Mouse (Mus musculus): Measurements from ENCODE around the gene Tbc1d22b. TPM values are rescaled to one million over a fixed set of nuclear protein-coding genes. Genes with fewer than 3 reads are reported as not detected.
"Not testable (repeated sequence)": the region's sequence is repeated elsewhere in the genome, so short reads cannot be mapped to it uniquely, and the experiment has no call there.

The Tbc1d22b gene
- total RNA-seq, 2 experiments from 2014 or later, result 37.8 to 41.4 TPM

DNA sequence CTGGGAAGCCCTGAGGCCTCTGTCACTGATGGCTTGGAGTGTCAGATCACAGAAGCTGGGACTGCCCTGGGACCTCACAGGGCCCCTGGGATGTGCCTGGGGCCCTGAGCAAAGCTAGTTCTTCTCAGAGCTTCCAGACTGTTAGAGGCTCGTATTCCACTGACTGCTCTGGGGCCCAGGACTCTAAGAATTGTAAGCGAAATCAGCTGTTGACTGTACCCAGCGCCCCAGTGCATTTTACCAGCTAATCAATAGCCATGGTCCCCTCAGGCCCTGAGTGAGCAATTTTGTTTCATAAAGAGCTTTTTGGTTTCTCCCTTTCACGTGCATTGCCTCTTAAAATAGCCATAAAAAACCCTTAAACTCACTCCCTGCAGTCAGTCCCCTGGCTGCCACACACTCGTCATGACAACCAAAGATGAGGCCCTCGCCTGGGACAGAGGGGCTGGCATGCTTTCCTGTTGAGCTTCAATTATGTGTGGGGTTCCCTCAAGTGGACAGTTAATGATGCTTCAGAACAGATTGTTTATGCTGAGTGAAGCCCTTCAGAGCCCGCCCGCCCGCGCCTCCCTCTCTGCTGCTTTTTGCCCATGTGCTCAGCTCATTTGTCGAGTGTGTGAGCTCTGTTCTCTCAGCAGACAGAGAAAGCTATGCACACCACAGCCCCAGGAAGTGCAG, 39.8 kb downstream of the Tbc1d22b start:
- peak; percentile 31 to 50 for DNase-seq (ENCODE audit: low spot score in 2 of 2)

DNA sequence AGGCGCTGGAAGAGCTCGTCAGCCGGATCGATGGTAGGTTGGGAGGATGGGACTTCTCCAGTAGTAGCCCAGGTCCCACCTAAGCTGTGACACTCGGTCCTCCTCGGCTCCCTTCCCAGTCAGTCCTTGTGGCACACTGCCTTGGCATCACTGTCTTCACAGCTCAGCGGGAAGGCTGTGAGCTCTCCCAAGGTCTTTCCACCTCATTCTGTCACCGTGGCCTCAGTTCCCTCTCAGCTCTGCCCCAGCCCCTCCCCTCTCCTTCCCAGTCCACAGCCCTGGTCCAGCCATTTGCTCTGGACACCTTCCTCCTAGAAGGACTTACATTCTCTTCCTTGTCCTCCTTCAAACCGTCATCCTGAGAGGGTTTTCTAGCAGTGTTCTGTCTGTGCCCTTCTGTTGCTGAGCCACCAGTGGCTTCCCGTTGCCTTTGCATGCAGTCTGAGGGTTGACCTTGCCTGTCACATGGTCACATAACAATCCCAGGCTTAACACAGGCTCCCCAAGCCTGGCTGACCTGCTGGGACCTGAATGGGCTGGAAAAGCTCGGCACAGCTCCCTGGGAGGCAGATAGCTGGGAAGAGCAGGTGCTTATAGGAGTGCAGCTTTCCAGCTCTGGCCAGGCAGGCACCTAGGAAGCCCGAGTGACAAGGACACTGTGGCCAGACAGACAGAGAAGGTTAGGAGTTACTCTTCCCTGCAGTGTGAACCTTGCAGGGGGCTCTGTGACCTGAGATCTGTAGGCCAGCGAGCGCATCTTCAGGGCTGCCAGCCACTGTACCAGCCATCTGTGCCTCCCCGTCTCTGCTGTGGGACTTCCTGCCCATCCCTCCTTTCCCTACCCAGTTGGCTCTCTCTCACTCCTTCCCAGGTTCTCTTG, 46.5 kb downstream of the Tbc1d22b start:
- no peak for DNase-seq (ENCODE audit: low spot score in 2 of 2)

DNA sequence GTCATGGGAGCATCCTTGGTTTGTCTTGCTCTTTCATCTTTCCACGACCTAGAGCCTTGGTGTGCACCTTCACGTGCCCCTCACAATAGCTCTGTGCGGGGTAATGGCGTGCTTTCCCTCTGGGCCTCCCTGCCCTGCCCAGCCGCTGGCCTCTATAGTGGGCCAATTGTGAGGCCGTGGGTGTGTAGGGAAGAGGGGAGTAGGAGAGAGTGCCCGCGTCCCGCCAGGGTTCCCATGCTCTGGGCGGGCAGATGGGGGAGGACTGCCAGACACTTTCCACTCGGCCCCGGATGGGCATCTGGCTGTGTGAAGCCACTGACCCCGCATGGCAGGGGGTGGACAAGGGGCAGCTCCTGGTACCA, 47.2 kb downstream of the Tbc1d22b start:
- no peak for DNase-seq (ENCODE audit: low spot score in 2 of 2)

DNA sequence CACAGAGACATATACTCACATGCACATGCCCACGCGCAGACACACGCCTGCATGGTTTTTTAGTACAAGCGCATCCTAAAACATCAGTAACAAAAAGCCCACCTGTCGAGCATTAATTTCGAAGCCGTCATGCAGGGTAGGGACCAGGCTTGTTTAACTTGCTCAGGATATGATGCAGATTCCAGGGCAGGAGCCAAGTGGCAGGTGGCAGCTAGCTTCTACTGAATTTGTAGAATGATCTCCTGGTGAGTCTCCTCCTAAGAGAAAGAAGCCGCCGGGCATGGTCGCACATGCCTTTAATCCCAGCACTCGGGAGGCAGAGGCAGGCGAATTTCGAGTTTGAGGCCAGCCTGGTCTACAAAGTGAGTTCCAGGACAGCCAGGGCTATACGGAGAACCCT, 49.5 kb downstream of the Tbc1d22b start:
- DNase-seq (ENCODE audit: low spot score in 2 of 2), result no peak

DNA sequence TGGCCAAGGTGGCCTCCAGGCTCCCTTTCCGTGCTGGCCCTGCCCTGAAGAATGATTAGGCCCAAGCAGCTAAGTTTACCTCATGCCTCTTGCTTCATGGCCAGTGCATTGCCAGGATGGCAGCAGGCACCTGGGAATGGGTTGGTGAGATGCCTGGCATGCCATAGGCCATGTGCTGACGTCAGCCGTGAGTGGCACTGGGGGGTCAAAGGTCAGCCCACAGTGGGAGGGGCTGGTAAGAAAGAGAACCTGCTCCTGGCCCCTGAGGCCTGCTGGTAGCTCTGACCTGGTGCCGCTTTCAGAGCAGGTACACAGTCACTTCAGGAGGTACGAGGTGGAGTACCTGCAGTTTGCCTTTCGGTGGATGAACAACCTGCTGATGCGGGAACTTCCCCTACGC, 50.0 kb downstream of the Tbc1d22b start:
- no peak for DNase-seq (ENCODE audit: low spot score in 2 of 2)

DNA sequence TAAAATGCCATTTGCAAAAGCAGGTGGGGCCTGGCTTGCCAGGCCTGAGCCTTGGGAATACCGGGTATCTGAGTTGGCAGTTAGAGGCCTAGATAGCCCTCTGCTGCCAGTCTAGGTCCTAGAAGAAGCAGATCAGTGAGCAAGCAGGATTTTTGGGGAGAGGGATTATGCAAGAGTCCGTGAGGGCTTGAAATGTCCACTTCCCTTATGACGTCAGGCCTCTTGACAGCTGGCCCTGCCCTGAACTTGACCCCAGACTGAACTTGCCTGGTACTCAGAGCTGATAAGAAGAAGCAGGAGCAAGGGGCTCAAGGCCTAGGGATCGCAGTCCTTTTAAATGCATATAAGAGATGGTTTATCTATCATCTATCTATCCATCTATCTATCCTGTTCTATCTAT, 51.8 kb downstream of the Tbc1d22b start:
- no peak for DNase-seq (ENCODE audit: low spot score in 2 of 2)

DNA sequence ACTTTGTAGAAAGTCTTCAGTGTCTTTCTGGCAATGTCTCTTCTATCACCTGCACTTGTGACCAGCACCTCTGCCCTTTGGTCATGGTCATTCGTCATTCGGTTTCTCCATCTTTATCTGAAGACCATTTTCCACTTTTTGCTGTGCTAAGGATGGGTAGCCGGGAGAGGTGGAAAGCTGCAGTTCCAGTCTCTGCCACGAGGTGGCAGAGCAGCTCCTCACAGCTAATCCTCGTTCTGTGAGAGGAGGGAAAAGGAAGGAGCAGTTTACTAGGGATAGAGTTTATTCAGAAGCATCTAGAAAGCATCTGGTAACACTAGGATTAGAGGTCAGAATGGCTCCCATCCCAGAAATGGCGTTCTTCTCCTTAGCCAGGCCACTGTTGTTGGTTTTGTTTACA, 53.7 kb downstream of the Tbc1d22b start:
- peak; percentile 64 to 87 for DNase-seq (ENCODE audit: low spot score in 2 of 2)

DNA sequence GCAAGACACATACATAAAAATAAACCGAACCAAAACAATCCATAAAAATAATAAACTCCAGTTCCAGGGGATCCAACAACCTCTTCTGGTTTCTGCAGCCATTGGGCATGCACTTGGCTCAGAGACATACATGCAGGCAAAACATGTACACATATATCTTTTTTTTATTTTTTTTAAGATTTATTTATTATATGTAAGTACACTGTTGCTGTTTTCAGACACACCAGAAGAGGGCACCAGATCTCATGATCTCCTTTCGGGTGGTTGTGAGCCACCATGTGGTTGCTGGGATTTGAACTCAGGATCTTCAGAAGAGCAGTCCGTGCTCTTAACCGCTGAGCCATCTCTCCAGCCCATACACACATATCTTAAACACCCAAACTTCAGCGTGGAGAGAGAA, 63.9 kb downstream of the Tbc1d22b start:
- not testable (repeated sequence) for DNase-seq (ENCODE audit: low spot score in 2 of 2)

DNA sequence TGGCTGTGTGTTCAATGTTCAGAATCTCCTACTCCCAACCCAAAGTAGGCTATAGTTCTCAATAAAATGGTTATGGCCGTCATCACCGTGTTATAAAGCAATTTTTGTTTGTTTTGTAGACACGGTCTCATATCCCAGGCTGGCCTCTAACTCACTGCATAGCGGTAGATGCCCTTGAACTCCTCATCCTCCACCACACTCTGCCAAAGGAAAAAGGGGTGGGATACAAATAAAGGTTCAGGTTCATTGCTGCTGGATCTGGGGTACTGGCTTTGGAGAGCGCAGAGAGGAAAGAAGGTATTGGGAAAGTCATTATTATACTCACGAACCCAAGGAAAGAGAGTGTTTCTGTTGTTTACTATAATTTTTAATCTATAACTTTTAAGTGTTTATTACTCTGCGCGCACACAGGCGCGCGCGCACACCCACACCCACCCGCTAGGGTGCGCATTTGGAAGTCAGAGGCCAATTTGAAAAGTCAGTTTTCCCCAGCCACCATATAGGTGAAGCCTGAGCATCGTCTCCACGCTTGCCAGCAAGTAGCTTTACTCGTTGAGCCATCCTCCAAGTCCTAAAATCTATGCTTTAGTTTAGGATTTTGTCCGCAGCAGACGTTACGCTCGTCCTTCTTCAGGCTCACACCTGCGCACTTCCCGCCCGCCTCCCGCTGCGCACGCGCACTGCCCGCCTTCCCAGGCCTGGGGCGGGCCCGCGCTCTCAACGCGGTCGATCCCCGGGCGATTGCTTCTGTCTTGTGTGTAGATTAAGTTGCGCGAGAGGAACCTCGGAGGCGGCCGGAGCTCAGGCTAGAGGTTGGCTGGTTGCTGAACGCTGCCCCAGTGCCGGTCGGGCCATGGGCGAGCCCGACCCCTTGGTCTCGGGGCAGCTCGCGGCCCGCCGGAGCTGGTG, 64.8 kb downstream of the Tbc1d22b start, which contains the start of the genes Rnf8 and Gm28043:
TSS of gene Rnf8 (plus strand) at position 676 of the 909 bp plus-strand sequence.
TSS of gene Gm28043 (plus strand) at position 762 of the 909 bp plus-strand sequence.
- peak; percentile 91 to 95 for DNase-seq (ENCODE audit: low spot score in 2 of 2)

DNA sequence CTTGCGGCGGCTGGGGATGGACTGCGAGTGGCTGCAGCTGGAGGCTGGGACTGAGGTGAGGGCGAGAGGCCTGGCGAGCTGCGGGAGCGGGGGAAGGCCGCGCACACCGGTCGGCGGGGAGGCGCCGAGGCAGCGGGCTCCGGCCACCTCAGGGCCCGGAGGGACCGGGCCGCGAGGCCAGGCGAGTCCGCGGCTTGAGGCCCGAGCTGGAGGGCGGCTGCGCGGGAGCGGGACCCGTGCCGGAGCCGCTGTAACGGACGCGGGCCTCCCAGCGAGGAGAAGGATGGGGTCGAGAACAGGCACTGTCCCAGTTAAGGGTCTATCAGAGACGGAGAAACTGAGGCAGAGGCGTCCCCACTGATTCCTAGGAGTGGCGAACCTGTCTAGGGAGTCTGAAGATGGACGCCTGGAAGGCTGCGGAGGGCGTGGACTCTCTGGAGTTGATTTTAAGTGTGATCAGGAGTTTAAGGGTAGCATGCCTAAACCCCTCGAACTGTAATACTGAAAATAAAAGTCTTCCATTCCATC, 65.5 kb downstream of the Tbc1d22b start:
- DNase-seq (ENCODE audit: low spot score in 2 of 2), result no peak

DNA sequence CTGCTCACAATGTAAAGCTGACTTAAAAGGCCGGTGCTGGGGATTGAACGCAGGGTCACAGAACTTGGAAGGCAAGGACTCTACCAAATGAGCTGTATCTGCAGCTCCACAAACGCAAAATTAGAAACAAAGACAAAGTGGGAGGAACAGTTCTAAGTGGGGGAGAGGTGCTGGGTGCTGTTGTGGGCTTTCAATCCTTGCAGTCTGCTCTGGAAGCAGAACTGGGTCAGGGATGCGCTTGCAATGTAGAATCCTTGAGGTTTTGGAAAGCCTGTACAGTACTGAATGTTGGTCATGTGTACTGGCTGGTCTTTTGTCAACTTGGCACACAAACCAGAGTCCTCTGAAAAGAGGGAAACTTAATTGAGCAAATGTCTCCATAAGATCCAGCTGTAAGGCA, 66.0 kb downstream of the Tbc1d22b start:
- peak in 1 of 2 experiments; percentile 19 for DNase-seq (ENCODE audit: low spot score in 2 of 2)

DNA sequence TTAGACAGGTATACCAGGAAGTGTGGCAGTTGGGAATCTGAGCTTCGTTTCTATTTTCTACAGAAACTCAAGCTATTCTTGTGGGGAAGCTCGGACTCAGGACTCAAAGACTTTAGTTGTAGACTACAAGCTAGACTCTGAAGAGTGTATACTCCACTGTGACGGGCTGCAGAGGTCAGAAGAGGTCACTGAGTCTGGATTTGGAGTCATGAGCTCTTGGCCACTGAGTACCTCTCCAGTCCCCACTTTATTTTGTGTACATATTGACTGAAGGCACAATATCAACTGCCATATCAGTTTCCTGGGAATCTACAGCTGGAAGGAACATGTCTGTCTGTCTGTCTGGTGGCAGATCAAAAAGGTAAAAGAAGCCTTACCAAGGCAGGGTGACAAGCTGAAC, 69.6 kb downstream of the Tbc1d22b start:
- no peak for DNase-seq (ENCODE audit: low spot score in 2 of 2)

DNA sequence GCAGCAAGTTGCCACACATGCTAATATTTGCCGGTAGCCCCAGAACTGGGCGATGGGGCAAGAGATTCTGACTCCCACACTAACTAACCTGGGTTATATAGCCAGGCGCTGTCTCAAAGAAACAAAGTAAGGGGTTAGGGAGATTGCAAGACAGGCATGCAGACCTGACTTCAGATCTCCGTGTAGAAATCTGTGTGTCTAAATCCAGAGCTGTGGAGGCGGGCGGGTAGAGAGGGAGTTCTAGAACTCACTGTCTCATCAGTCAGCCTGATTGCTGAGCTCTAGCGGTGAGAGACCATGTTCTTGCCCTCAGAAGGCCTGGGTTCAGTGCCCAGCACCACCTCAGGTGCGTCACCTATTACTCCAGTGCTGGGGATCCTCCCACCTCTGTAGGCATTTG, 73.9 kb downstream of the Tbc1d22b start:
- DNase-seq (ENCODE audit: low spot score in 2 of 2), result no peak

DNA sequence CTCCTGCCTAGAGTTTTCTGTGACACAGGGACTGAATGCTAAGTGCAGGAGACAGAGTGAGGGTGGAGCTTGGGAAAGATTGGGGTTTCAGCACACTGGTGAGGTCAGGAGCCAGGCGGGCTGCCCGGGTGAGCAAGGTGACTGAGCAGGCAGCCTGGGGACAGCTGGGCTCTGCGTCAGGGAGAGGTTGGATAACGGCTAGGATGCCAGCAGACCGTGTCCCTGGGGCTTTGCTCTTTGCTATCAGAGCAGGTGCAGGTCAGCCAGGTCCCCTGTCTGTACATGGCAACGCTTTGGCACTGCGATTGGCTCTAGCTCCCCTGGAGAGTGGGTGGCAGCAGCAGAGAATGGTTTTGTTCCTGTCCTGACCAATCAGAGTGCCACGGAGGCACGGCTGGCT, 77.7 kb downstream of the Tbc1d22b start:
- no peak for DNase-seq (ENCODE audit: low spot score in 2 of 2)

DNA sequence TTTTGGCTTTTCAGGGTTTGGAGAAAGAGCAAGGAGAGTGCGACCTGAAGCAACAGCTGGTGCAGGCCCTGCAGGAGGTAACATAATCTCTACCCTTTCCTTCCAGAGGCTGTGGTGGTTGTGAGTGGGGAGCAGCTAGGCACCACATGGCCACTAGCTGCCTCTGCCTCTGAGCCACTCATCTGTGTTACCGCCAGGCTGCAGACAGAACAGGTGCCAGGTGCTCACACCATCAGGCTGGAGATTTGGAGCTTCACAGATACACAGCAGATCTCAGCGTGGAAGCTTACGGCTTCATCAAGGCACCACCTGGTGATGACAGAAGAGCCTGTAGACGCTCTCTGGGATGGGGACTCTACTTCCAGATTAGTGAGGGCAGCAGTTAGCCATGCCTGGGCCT, 79.4 kb downstream of the Tbc1d22b start:
- DNase-seq (ENCODE audit: low spot score in 2 of 2), result no peak

DNA sequence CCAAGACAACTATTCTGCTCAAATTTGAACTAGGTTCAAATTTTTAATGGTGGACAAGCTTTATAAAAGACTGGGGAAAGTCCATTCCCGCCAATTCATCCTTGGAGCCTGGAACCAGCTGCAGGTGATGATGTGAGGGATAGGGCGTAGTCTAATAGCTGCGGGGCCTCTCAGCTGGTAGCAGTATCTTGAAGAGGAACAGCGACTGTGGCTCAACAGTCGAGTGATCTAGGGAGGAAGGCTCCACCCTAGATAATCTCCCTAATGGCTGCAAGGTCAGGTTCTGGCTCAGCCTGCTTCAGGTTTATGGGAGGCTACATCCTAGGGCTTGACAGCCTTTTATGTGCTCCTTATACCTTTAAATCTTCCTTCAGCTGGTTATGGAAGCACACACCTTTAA, 80.0 kb downstream of the Tbc1d22b start:
- no peak for DNase-seq (ENCODE audit: low spot score in 2 of 2)

DNA sequence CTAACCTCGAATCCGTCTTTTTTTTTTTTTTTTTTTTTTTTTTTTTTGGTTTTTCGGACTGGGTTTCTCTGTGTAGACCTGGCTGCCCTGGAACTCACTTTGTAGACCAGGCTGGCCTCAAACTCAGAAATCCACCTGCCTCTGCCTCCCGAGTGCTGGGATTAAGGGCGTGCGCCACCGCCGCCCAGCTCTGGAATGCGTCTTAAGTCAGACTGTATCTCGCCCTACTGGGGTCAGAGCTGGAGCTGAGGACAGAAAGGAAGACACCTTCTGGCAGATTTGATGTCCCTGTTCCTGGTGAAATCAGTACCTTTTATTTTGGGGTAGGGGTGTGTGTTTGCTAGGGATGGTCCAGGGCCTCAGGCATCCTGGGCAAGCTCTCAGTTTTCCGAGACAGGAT, 82.7 kb downstream of the Tbc1d22b start:
- DNase-seq (ENCODE audit: low spot score in 2 of 2), result no peak

DNA sequence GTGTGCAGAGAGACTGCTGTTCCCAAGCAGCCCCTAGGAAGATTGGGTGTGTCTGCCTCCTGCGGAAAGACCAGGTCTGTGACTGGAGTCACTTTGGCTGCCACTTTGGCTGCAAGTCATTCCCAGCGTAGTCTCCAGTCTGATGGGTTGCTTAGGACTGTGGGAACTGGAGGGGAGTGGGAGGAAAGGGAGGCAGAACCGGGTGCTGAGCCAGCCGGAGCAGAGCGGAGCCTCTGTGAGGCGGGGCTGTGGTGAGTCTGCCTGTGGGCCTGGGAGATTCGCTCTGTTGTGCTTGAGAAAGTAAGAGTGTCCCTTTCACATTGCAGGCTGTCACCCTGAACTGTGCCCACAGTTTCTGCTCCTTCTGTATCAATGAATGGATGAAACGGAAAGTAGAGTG, 85.9 kb downstream of the Tbc1d22b start:
- DNase-seq (ENCODE audit: low spot score in 2 of 2), result peak; percentile 40 to 57

DNA sequence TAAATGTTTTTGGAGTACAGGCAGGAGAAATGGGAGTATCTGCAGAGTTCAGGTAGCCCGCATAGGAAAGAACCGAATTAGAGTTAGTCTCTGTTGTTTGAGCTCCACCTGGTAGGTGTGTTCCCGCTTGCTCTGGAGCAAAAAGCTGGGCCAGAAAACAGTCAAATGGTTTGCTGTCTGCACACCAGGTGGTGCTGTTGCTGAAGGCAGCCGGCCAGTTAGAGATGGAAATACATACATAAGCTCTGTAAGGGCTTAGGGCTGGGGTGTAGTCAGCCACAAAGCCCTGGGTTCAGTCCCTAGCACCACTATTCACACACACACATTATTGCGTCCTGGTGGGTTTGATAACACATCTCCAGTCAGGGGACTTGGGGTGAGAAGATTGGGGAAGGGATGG, 86.5 kb downstream of the Tbc1d22b start:
- DNase-seq (ENCODE audit: low spot score in 2 of 2), result peak; percentile 30 to 67

DNA sequence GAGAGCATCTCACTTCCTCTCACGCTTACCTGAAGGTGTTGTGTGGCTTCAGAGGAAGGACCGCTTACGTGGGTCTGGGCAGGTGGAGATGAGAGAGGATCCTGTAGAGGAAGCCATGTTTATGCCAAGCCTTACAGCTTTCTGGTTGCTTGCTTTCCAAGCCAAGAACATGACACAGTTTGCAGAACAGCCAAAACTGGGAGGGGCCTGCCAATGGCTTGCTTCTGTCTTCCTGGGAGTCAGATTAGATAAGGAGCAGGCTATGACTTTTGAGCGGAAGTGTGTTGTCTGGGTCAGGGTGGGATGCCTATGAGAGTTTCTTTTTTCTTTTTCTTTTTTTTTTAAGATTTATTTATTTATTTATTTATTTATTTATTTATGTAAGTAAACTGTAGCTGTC, 87.8 kb downstream of the Tbc1d22b start:
- no peak for DNase-seq (ENCODE audit: low spot score in 2 of 2)

DNA sequence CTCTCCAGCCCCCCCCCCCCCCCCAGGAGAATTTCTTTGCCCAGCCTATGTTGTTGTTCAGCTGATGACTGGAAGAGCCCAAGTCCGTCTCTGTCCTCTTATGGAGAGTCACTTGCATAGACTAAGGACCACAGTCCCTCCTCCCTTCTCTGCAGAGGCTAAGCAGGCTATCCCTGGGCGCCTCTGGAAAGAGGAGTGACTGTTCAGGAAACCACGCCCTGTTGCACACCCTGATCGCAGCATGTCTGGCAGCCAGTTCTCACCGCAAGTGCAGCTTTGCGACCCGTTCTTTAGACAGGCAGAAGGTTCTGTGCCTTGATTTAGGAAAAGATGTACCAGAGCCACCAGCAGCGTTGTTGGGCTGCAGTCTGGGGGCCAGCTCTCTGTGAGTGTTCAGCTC, 88.3 kb downstream of the Tbc1d22b start:
- DNase-seq (ENCODE audit: low spot score in 2 of 2), result no peak

Measured in layer of hippocampus, adult 18-20 months (tissue).